Mouse (Mus musculus): ENCODE results near the gene Rac1. TPM values are rescaled to one million over a fixed set of nuclear protein-coding genes. Genes with fewer than 3 reads are reported as not detected.

Gene Rac1
- polyA plus RNA-seq, 1 experiment from 2014 or later, result 409 TPM

GRCm38 (mm10) chr5:143497451-143497850 lies 30.4 kb downstream of the Rac1 start:
- Histone ChIP-seq H3K27me3 (ENCODE audit: control insufficient read depth, insufficient read depth, low read length) (no peaks in the 10 kb centered on the region), H3K4me3 (ENCODE audit: low read depth, low read length) (no peak overlapping the region), H3K36me3 (ENCODE audit: control insufficient read depth, insufficient read depth, low read length) (peaks cover 12% of the 10 kb centered on the region; the same call in 1 of the 2 replicates), H3K9me3 (replicated peaks; ENCODE audit: control insufficient read depth, low read length) (no peaks in the 10 kb centered on the region), H3K4me1 (ENCODE audit: control insufficient read depth, insufficient read depth, low read length) (no peaks in the 10 kb centered on the region), H3K9ac (ENCODE audit: low read depth, low read length) (no peak overlapping the region), H3K4me2 (no peak overlapping the region), H3K27ac (ENCODE audit: low read depth, low read length) (no peak overlapping the region)
- no peak for ATAC-seq (replicated peaks; ENCODE audit: insufficient number of reproducible peaks, low FRiP score, low TSS enrichment)
- 68% methylated on average over 3 of the region's 3 CpGs for WGBS (ENCODE audit: insufficient replicate concordance)

GRCm38 (mm10) chr5:143495708-143496107 lies 32.1 kb downstream of the Rac1 start:
- Histone ChIP-seq H3K27me3 (ENCODE audit: control insufficient read depth, insufficient read depth, low read length) (no peaks in the 10 kb centered on the region), H3K27ac (ENCODE audit: low read depth, low read length) (no peak overlapping the region), H3K4me3 (ENCODE audit: low read depth, low read length) (no peak overlapping the region), H3K4me2 (no peak overlapping the region), H3K9ac (ENCODE audit: low read depth, low read length) (no peak overlapping the region), H3K36me3 (ENCODE audit: control insufficient read depth, insufficient read depth, low read length) (peaks cover 6% of the 10 kb centered on the region; the same call in 1 of the 2 replicates), H3K9me3 (replicated peaks; ENCODE audit: control insufficient read depth, low read length) (no peaks in the 10 kb centered on the region), H3K4me1 (ENCODE audit: control insufficient read depth, insufficient read depth, low read length) (no peaks in the 10 kb centered on the region)
- 85% methylated on average over 6 of the region's 6 CpGs for WGBS (ENCODE audit: insufficient replicate concordance)
- ATAC-seq (replicated peaks; ENCODE audit: insufficient number of reproducible peaks, low FRiP score, low TSS enrichment), result no peak

DNA sequence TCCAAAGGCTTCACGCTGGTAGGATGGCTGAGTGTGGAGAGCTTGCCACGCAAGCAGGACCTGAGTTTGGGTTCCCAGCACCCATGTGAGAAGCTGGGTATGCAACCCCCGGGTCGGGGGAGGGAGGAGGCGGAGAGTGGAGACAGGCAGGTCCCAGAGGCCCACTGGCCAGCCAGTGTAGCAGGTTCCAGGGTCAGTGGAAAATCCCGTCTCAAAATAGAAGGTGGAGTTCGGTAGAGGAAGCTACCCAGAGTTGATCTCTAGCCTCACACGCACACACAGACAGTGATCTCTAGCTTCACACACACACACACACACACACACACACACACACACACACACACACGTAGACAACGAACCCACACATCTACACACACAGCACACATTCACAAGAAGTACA lies 34.7 kb downstream of the Rac1 start:
- no peak for ATAC-seq (replicated peaks; ENCODE audit: insufficient number of reproducible peaks, low FRiP score, low TSS enrichment)
- Histone ChIP-seq H3K27me3 (ENCODE audit: control insufficient read depth, insufficient read depth, low read length) (no peaks in the 10 kb centered on the region), H3K36me3 (ENCODE audit: control insufficient read depth, insufficient read depth, low read length) (peaks cover 6% of the 10 kb centered on the region; the same call in 1 of the 2 replicates), H3K9ac (ENCODE audit: low read depth, low read length) (no peak overlapping the region), H3K9me3 (replicated peaks; ENCODE audit: control insufficient read depth, low read length) (no peaks in the 10 kb centered on the region), H3K4me1 (ENCODE audit: control insufficient read depth, insufficient read depth, low read length) (no peaks in the 10 kb centered on the region), H3K4me3 (ENCODE audit: low read depth, low read length) (no peak overlapping the region), H3K27ac (ENCODE audit: low read depth, low read length) (no peak overlapping the region), H3K4me2 (no peak overlapping the region)
- WGBS (ENCODE audit: insufficient replicate concordance), result 77% methylated on average over 10 of the region's 10 CpGs

GRCm38 (mm10) chr5:143491736-143492135 lies 36.1 kb downstream of the Rac1 start:
- 83% methylated on average over 4 of the region's 4 CpGs for WGBS (ENCODE audit: insufficient replicate concordance)
- no peak overlapping the region for H3K4me3 ChIP-seq (ENCODE audit: low read depth, low read length)
- ATAC-seq (replicated peaks; ENCODE audit: insufficient number of reproducible peaks, low FRiP score, low TSS enrichment), result no peak
- H3K4me2 ChIP-seq, result no peak overlapping the region
- H3K27me3 ChIP-seq (ENCODE audit: control insufficient read depth, insufficient read depth, low read length), result no peaks in the 10 kb centered on the region
- no peaks in the 10 kb centered on the region for H3K9me3 ChIP-seq (replicated peaks; ENCODE audit: control insufficient read depth, low read length)
- no peak overlapping the region for H3K27ac ChIP-seq (ENCODE audit: low read depth, low read length)
- H3K9ac ChIP-seq (ENCODE audit: low read depth, low read length), result no peak overlapping the region
- H3K4me1 ChIP-seq (ENCODE audit: control insufficient read depth, insufficient read depth, low read length), result no peaks in the 10 kb centered on the region
- peaks cover 11% of the 10 kb centered on the region for H3K36me3 ChIP-seq (ENCODE audit: control insufficient read depth, insufficient read depth, low read length)

- Histone ChIP-seq H3K27me3 (ENCODE audit: control insufficient read depth, insufficient read depth, low read length) (no peaks in the 10 kb centered on the region), H3K4me2 (no peak overlapping the region), H3K4me1 (ENCODE audit: control insufficient read depth, insufficient read depth, low read length) (no peaks in the 10 kb centered on the region), H3K36me3 (ENCODE audit: control insufficient read depth, insufficient read depth, low read length) (peaks cover 11% of the 10 kb centered on the region), H3K9ac (ENCODE audit: low read depth, low read length) (no peak overlapping the region), H3K9me3 (replicated peaks; ENCODE audit: control insufficient read depth, low read length) (no peaks in the 10 kb centered on the region), H3K27ac (ENCODE audit: low read depth, low read length) (no peak overlapping the region), H3K4me3 (ENCODE audit: low read depth, low read length) (no peak overlapping the region)
- ATAC-seq (replicated peaks; ENCODE audit: insufficient number of reproducible peaks, low FRiP score, low TSS enrichment), result no peak
- WGBS (ENCODE audit: insufficient replicate concordance), result 78% methylated on average over 14 of the region's 14 CpGs
Observed at GRCm38 (mm10) chr5:143489749-143490342, 38.0 kb downstream of the Rac1 start.

GRCm38 (mm10) chr5:143487998-143488397 lies 39.8 kb downstream of the Rac1 start:
- Histone ChIP-seq H3K36me3 (ENCODE audit: control insufficient read depth, insufficient read depth, low read length) (peaks cover 7% of the 10 kb centered on the region), H3K4me3 (ENCODE audit: low read depth, low read length) (no peak overlapping the region), H3K9ac (ENCODE audit: low read depth, low read length) (no peak overlapping the region), H3K4me1 (ENCODE audit: control insufficient read depth, insufficient read depth, low read length) (no peaks in the 10 kb centered on the region), H3K27ac (ENCODE audit: low read depth, low read length) (no peak overlapping the region), H3K27me3 (ENCODE audit: control insufficient read depth, insufficient read depth, low read length) (no peaks in the 10 kb centered on the region), H3K4me2 (no peak overlapping the region), H3K9me3 (replicated peaks; ENCODE audit: control insufficient read depth, low read length) (no peaks in the 10 kb centered on the region)
- no peak for ATAC-seq (replicated peaks; ENCODE audit: insufficient number of reproducible peaks, low FRiP score, low TSS enrichment)
- WGBS (ENCODE audit: insufficient replicate concordance), result 85% methylated on average over 5 of the region's 5 CpGs

DNA sequence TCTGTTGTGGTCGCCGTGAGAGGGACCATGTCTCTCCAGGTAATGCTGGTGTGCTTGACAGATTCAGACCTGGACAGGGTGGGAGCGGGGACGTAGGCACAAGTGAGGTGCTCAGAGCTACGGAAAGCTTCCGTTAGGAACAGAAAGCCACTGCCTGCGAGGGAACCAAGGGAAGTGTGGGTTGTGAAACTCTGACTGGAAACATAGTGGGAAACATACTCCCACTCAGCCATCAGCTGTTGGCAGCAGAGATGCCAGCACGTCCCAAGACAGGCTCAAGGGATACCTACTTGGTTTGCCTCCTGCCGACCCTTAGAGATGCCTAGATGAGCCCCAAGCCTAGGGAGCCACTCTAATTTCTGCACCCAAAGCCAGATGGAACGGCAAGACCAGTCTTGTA lies 40.6 kb downstream of the Rac1 start:
- no peak overlapping the region for H3K4me3 ChIP-seq (ENCODE audit: low read depth, low read length)
- H3K36me3 ChIP-seq (ENCODE audit: control insufficient read depth, insufficient read depth, low read length), result peaks cover 7% of the 10 kb centered on the region
- 86% methylated on average over 10 of the region's 10 CpGs for WGBS (ENCODE audit: insufficient replicate concordance)
- H3K9me3 ChIP-seq (replicated peaks; ENCODE audit: control insufficient read depth, low read length), result no peaks in the 10 kb centered on the region
- ATAC-seq (replicated peaks; ENCODE audit: insufficient number of reproducible peaks, low FRiP score, low TSS enrichment), result no peak
- H3K9ac ChIP-seq (ENCODE audit: low read depth, low read length), result no peak overlapping the region
- H3K27me3 ChIP-seq (ENCODE audit: control insufficient read depth, insufficient read depth, low read length), result no peaks in the 10 kb centered on the region
- no peaks in the 10 kb centered on the region for H3K4me1 ChIP-seq (ENCODE audit: control insufficient read depth, insufficient read depth, low read length)
- H3K4me2 ChIP-seq, result no peak overlapping the region
- H3K27ac ChIP-seq (ENCODE audit: low read depth, low read length), result no peak overlapping the region

DNA sequence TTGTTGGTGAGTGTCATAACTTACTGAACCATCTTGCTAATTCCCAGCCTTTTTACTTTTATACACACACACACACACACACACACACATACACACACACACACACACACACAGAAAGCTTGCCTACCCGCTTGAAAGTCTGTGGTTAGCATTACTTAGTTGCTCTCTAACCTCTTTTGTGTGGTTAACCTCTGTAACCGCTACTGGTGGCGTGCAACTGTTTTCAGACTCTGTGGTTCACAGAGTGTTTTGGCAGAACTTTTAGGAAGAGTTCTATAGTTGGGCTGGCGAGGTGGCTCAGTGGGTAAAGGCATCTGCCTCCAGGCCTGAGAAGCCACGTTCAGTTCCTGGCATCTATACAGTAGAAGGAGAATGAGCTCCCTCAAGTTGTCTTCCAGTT lies 42.9 kb downstream of the Rac1 start:
- 90% methylated on average over 5 of the region's 5 CpGs for WGBS (ENCODE audit: insufficient replicate concordance)
- Histone ChIP-seq H3K9ac (ENCODE audit: low read depth, low read length) (no peak overlapping the region), H3K9me3 (replicated peaks; ENCODE audit: control insufficient read depth, low read length) (no peaks in the 10 kb centered on the region), H3K4me1 (ENCODE audit: control insufficient read depth, insufficient read depth, low read length) (no peaks in the 10 kb centered on the region), H3K27ac (ENCODE audit: low read depth, low read length) (no peak overlapping the region), H3K4me2 (no peak overlapping the region), H3K36me3 (ENCODE audit: control insufficient read depth, insufficient read depth, low read length) (peaks cover 4% of the 10 kb centered on the region; the same call in 1 of the 2 replicates), H3K4me3 (ENCODE audit: low read depth, low read length) (no peak overlapping the region), H3K27me3 (ENCODE audit: control insufficient read depth, insufficient read depth, low read length) (no peaks in the 10 kb centered on the region)
- no peak for ATAC-seq (replicated peaks; ENCODE audit: insufficient number of reproducible peaks, low FRiP score, low TSS enrichment)

DNA sequence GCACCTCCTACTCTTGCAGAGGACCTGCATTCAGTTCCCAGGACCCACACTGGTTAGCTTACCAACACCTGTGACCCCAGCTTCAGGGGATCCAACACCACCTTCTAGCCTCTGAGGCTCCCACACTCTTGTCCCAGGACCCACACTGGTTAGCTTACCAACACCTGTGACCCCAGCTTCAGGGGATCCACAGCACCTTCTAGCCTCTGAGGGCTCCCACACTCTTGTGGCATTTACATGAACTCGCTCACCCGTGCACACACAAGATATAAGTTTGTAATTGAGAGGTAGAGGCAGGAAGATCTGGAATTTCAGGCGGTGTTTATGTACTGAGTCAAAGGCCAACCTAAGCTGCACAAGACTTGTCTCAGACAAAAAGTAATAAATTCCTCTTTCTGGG lies 49.9 kb downstream of the Rac1 start:
- Histone ChIP-seq H3K27me3 (ENCODE audit: control insufficient read depth, insufficient read depth, low read length) (no peaks in the 10 kb centered on the region), H3K36me3 (ENCODE audit: control insufficient read depth, insufficient read depth, low read length) (peaks cover 8% of the 10 kb centered on the region; the same call in 1 of the 2 replicates), H3K27ac (ENCODE audit: low read depth, low read length) (no peak overlapping the region), H3K4me1 (ENCODE audit: control insufficient read depth, insufficient read depth, low read length) (no peaks in the 10 kb centered on the region), H3K9ac (ENCODE audit: low read depth, low read length) (no peak overlapping the region), H3K4me3 (ENCODE audit: low read depth, low read length) (no peak overlapping the region), H3K9me3 (replicated peaks; ENCODE audit: control insufficient read depth, low read length) (no peaks in the 10 kb centered on the region), H3K4me2 (no peak overlapping the region)
- no peak for ATAC-seq (replicated peaks; ENCODE audit: insufficient number of reproducible peaks, low FRiP score, low TSS enrichment)
- WGBS (ENCODE audit: insufficient replicate concordance), result 87% methylated on average over 3 of the region's 3 CpGs

Data from heart, embryonic 11.5 days (tissue).